Mouse (Mus musculus) C2C12 (cell line): ENCODE measurements around the gene Atp5d. TPM values are rescaled to one million over a fixed set of nuclear protein-coding genes. Genes with fewer than 3 reads are reported as not detected.

Source experiments
- H3K27me3 ChIP-seq: one replicate; pipeline ENCODE4 v1.6.1; 2011; ENCODE audit not compliant: control insufficient read depth, insufficient read depth, insufficient read length
- H3K36me3 ChIP-seq: one replicate; pipeline ENCODE4 v1.6.1; 2011; ENCODE audit not compliant: control insufficient read depth, insufficient read depth
- H3K4me3 ChIP-seq: one replicate; pipeline ENCODE4 v1.5.1; 2011; ENCODE audit warnings: mild to moderate bottlenecking, control low read depth; ENCODE audit not compliant: poor library complexity, insufficient read depth, severe bottlenecking
- H3K79me2 ChIP-seq: one replicate; pipeline ENCODE4 v1.6.1; 2011; ENCODE audit not compliant: control insufficient read depth, insufficient read depth
- H3K79me3 ChIP-seq: one replicate; pipeline ENCODE4 v1.6.1; 2011; ENCODE audit warnings: low read depth, control low read depth
- H3ac ChIP-seq: one replicate; pipeline ENCODE3; 2011; ENCODE audit warnings: low read depth; ENCODE audit not compliant: control insufficient read depth, insufficient read length
- CEBPB ChIP-seq: IDR thresholded peaks from one replicate; pipeline ENCODE4 v1.6.1; 2011; ENCODE audit warnings: low read depth, mild to moderate bottlenecking, control low read depth, moderate library complexity
- CTCF ChIP-seq: IDR thresholded peaks from one replicate; pipeline ENCODE4 v1.5.1; 2011; ENCODE audit not compliant: control insufficient read depth, insufficient read depth, insufficient read length
- FOSL1 ChIP-seq: IDR thresholded peaks from one replicate; pipeline ENCODE4 v1.8.0; 2011; ENCODE audit warnings: mild to moderate bottlenecking, low read length; ENCODE audit not compliant: poor library complexity, insufficient read depth, severe bottlenecking
- MAX ChIP-seq: IDR thresholded peaks from one replicate; pipeline ENCODE4 v1.6.1; 2011; ENCODE audit warnings: mild to moderate bottlenecking, control low read depth
- MYOD1 ChIP-seq: IDR thresholded peaks from one replicate; pipeline ENCODE4 v1.6.1; 2011; ENCODE audit warnings: low read depth; ENCODE audit not compliant: control insufficient read depth, insufficient read length
- MYOG ChIP-seq: IDR thresholded peaks from one replicate; pipeline ENCODE4 v1.6.1; 2011; ENCODE audit not compliant: control insufficient read depth, insufficient read length; ENCODE audit errors: extremely low read depth
- USF1 ChIP-seq: IDR thresholded peaks from one replicate; pipeline ENCODE4 v1.6.1; 2011; ENCODE audit warnings: low read depth, mild to moderate bottlenecking, control low read depth, moderate library complexity
- polyA plus RNA-seq: library from polyadenylated mRNA; unstranded; fragments of >200 nt; fragmentation: generic; extraction: Trizol; gene quantifications from one replicate; pipeline ENCODE4 v1.2.1, GENCODE M21; 2012; ENCODE audit warnings: missing spikeins

Gene Atp5d
- polyA plus RNA-seq, 1 experiment = 720 TPM

DNA sequence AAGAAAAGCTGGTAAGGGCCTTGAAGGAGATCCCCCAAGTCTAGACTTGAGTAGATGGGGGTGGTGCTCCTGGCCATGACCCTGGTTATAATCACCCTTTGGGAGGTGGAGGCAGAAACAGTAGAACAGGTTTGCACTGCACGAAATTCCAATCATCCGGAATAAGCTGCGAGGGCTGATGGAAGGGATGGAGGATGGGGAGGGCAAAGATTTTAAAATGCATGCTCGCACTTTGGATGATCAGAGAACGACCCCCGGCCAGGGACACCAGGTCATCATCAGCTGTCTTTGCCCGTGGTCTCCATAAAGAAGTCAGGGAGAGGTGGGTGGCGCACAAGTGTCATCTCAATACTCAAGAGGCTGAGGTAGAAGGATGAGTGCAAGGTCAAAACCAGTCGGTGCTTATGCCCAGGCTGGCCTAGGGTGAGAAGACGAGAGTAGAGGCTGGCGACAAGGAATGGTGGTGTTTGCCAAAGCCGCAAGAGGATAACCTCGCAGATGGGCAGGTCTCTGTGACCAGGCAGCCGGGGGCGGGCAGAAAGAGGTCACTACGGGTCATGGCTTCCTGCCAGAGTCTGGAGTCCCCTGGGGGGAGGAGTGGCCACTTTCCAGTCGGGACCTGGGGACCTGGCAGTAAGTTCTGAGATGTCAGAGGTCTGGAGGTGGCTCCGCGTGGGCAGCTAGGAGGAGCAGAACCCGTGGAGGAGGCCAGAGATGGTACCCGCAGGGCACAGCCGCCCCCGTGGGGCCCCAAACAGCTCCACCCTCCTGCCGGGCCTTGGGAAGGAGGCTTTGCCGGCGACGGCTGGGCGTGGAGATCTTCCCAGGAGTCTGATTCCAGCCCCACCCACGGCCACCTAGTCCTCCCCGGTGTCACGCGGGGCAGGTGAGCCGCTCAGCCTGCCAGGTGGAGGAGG, 22.3 kb downstream of the Atp5d start:
- TF ChIP-seq MYOD1 = peak; percentile 37
- TF ChIP-seq MYOG = no peak
- peaks cover 18% of the 10 kb centered on the region for H3K79me2 ChIP-seq
- H3K4me3 ChIP-seq = peak overlapping the region; percentile 29
- peaks cover 6% of the 10 kb centered on the region for H3K79me3 ChIP-seq
- peaks cover 29% of the 10 kb centered on the region for H3K36me3 ChIP-seq
- H3K27me3 ChIP-seq = no peaks in the 10 kb centered on the region
- H3ac ChIP-seq = peak overlapping the region; percentile 54

DNA sequence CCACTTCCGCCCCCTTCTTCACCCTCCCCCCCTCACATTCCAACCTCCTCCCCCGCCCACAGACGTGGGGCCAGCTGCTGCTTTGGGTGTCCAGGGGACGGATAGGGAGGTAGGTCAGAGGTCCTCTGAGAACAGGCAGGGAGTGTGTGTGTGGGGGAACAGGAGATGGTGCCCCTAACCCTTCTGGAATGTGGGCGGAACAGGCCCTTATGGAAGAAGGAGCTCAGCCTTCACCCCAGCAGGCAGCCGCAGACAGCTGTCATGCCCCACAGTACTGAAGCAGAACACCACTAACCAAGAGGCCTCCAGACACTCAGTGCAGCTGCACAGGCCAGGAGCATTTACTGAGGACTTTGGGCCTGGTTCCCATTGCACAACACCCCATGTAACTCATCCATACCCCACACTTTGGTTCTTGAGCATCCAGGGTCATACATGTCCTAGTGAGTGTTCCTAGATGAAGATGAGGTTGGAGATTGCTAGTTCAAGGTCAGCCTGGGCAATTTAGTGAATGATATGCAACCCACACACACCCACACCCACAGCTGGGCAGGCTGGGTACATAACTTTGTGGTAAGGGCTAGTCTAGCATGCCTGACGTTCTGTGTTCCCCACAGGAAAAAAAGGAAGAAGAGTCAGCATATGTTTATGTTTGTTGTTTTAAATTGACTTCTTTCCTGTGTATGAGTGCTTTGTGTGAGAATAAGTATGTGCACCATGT, 23.2 kb downstream of the Atp5d start:
- H3K36me3 ChIP-seq = peaks cover 19% of the 10 kb centered on the region
- H3K4me3 ChIP-seq = peak overlapping the region; percentile 29
- TF ChIP-seq CEBPB = peak; percentile 92
- no peak for TF ChIP-seq MAX
- TF ChIP-seq MYOD1 = peak; percentile 90

GRCm38 (mm10) chr10:80162243-80162608, 23.8 kb downstream of the Atp5d start:
- peaks cover 14% of the 10 kb centered on the region for H3K36me3 ChIP-seq
- H3K4me3 ChIP-seq = no peak overlapping the region
- no peak for TF ChIP-seq CTCF
- TF ChIP-seq MYOG = no peak
- TF ChIP-seq MYOD1 = no peak
- TF ChIP-seq USF1 = no peak
- no peak for TF ChIP-seq CEBPB
- no peak for TF ChIP-seq MAX
- H3K27me3 ChIP-seq = no peaks in the 10 kb centered on the region
- peaks cover 3% of the 10 kb centered on the region for H3K79me2 ChIP-seq
- H3ac ChIP-seq = no peak overlapping the region
- H3K79me3 ChIP-seq = no peaks in the 10 kb centered on the region

More for the DNA sequence above, 23.2 kb downstream of the Atp5d start:
- H3K79me3 ChIP-seq = no peaks in the 10 kb centered on the region
- H3K27me3 ChIP-seq = no peaks in the 10 kb centered on the region
- H3K79me2 ChIP-seq = peaks cover 9% of the 10 kb centered on the region
- H3ac ChIP-seq = peak overlapping the region; percentile 19

DNA sequence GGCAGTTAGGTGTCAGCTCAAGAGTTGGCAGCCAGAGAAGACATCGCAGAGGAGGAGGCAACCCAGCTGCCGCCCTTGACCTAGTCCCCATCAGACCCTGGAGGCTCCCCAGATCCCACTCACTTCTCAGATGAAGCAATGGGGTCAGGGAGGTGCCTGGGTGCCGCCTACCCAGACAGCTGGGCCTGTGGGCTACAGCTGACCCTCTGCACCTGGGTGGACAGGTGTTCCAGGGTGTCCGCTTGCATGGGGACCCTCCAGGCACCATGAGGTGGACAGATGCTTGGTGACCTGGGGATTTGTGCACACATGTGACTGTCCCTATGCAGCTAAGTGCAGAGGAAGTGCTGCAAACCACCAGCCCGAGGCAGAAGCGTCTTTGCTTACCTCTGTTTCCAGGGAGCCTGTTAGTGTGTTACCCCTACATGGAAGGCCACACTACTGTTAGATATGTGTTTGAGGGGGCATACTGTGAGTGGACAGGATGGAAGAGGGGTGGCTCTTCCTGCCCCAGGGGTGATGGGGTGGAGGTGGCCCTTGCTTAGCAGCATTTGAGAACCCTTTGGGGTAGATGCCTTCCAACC, 24.4 kb downstream of the Atp5d start:
- Histone ChIP-seq H3K4me3 (no peak overlapping the region), H3K79me2 (no peaks in the 10 kb centered on the region), H3K36me3 (peaks cover 8% of the 10 kb centered on the region), H3K27me3 (no peaks in the 10 kb centered on the region), H3ac (peak overlapping the region; percentile 18), H3K79me3 (no peaks in the 10 kb centered on the region)
- no peak for TF ChIP-seq MYOG
- TF ChIP-seq MAX = peak; percentile 30
- TF ChIP-seq FOSL1 = no peak
- no peak for TF ChIP-seq CTCF
- TF ChIP-seq MYOD1 = peak; percentile 64

DNA sequence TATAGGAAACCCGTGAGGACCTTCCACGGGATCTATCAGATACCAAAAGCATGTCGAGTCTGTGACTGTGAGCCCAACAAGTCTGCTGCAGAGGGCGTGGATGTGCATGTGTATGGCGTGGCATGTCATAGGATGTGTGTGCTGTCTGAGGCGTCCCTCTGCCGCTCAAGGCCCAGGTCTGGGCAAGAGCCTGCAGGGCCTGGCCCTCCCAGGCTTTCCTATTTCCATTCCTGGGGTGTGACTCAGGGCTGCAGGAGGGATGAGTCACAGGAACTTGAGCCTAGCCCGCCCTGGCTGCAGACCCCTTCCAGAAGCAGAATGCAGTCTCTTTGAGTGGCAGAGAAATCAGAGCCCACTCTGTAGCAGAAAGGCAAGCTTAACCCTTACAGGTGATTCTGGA, 25.3 kb downstream of the Atp5d start:
- no peak overlapping the region for H3K4me3 ChIP-seq
- H3K36me3 ChIP-seq = peaks cover under 1% of the 10 kb centered on the region
- no peaks in the 10 kb centered on the region for H3K27me3 ChIP-seq
- peaks cover 2% of the 10 kb centered on the region for H3K79me3 ChIP-seq
- TF ChIP-seq FOSL1 (peak; percentile 93), MYOG (no peak), CTCF (no peak), MAX (peak; percentile 87)
- H3K79me2 ChIP-seq = peaks cover 4% of the 10 kb centered on the region
- H3ac ChIP-seq = peak overlapping the region; percentile 53
